Mouse (Mus musculus) heart, embryonic 11.5 days (tissue): ENCODE data around the gene Akap13. TPM values are rescaled to one million over a fixed set of nuclear protein-coding genes. Genes with fewer than 3 reads are reported as not detected.

Experiments used
- ATAC-seq: fragments of 200-750 bp; cut with Nextera tagmentation; replicated peaks from 2 replicates; pipeline ENCODE4 v1.8.0; 2017; ENCODE audit warnings: moderate library complexity; ENCODE audit not compliant: insufficient number of reproducible peaks, low FRiP score, low TSS enrichment
- H3K27ac ChIP-seq: fragments of 300-500 bp; sonication (generic); 2 replicates; pipeline ENCODE4 v1.5.1; 2014; ENCODE audit warnings: mild to moderate bottlenecking, low read depth, low read length
- H3K27me3 ChIP-seq: fragments of 300-500 bp; sonication (generic); 2 replicates; pipeline ENCODE4 v1.6.1; 2014; ENCODE audit warnings: mild to moderate bottlenecking, low read length, mixed read lengths; ENCODE audit not compliant: control insufficient read depth, insufficient read depth
- H3K36me3 ChIP-seq: fragments of 300-500 bp; sonication (generic); 2 replicates; pipeline ENCODE4 v1.6.1; 2014; ENCODE audit warnings: mild to moderate bottlenecking, low read length, moderate library complexity, mixed read lengths; ENCODE audit not compliant: control insufficient read depth, insufficient read depth
- H3K4me1 ChIP-seq: fragments of 300-500 bp; sonication (generic); 2 replicates; pipeline ENCODE4 v1.6.1; 2014; ENCODE audit warnings: low read length; ENCODE audit not compliant: control insufficient read depth, insufficient read depth
- H3K4me2 ChIP-seq: fragments of 300-500 bp; sonication (generic); 2 replicates; pipeline ENCODE4 v1.6.1; 2014; ENCODE audit warnings: mild to moderate bottlenecking, moderate library complexity
- H3K4me3 ChIP-seq: fragments of 300-500 bp; sonication (generic); 2 replicates; pipeline ENCODE4 v1.5.1; 2014; ENCODE audit warnings: low read depth, low read length
- H3K9ac ChIP-seq: fragments of 300-500 bp; sonication (generic); 2 replicates; pipeline ENCODE4 v1.6.1; 2014; ENCODE audit warnings: mild to moderate bottlenecking, low read depth, low read length, moderate library complexity
- H3K9me3 ChIP-seq: fragments of 300-500 bp; sonication (generic); replicated peaks from 2 replicates; pipeline ENCODE4 v1.6.1; 2016; ENCODE audit warnings: low read length; ENCODE audit not compliant: control insufficient read depth
- WGBS: fragments of 180-500 bp; shearing (Covaris S2); extraction: QIAGEN DNeasy Blood & Tissue Kit; methylation state at CpG from one replicate; pipeline ENCODE4 v1.1.7; 2014; ENCODE audit not compliant: insufficient replicate concordance; 5-methylcytosine and 5-hydroxymethylcytosine counted together
- polyA plus RNA-seq: library from polyadenylated mRNA; unstranded; fragments of >200 nt; fragmentation: Nextera tagmentation; extraction: Ambion mirVana; gene quantifications from 2 replicates; pipeline ENCODE4 v1.2.1, GENCODE M21; 2014

Gene Akap13
- polyA plus RNA-seq, 1 experiment from 2014 or later: 68.1 TPM

DNA sequence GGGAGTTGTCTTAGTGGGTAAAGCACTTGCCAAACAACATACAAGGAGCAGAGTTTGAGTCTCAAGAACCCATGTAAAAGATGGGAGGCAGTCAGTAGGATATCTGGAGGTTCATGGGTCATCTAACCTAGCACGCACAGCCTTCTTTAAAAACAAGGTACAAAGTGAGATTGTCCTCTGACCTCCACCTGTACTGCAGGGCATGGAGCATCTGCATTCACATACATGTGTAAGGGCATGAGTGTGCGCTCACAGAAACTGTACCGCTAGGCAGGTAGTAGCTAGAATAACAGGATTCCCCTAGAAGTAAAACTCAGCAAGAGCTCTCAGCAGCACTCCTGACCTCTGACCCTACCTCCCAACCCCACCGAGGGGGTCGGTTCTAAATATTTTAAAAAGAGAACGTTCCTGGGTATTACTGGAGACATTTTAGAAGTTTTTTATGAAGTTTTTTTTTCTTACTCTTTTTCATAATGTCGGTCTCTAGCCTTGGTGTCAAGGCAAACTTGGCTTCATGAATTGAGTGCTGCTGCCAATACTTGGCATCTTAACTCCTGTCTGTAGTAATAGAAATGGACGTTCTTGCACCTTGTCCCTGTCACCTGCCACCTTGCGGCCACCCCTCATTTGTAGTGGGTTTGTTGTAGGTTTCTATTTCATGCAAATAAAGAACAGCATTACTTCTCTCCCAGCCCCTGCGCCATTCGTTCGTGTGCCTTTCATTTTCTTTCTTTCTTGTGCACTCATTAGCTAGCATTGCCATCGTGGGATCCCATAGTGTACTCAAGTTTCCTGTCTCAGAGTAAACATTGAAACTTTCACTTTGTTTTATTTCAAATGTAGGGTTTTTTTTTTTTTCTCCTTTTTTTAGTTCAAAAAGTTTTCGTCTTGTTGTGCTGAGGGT lies 61.6 kb downstream of the Akap13 start:
- no peak overlapping the region for H3K9ac ChIP-seq
- 87% methylated on average over 14 of the region's 14 CpGs for WGBS
- H3K4me1 ChIP-seq: peaks cover 16% of the 10 kb centered on the region
- H3K9me3 ChIP-seq: no peaks in the 10 kb centered on the region
- H3K36me3 ChIP-seq: no peaks in the 10 kb centered on the region
- no peak overlapping the region for H3K27ac ChIP-seq
- H3K27me3 ChIP-seq: no peaks in the 10 kb centered on the region
- no peak overlapping the region for H3K4me2 ChIP-seq
- no peak overlapping the region for H3K4me3 ChIP-seq
- no peak for ATAC-seq

DNA sequence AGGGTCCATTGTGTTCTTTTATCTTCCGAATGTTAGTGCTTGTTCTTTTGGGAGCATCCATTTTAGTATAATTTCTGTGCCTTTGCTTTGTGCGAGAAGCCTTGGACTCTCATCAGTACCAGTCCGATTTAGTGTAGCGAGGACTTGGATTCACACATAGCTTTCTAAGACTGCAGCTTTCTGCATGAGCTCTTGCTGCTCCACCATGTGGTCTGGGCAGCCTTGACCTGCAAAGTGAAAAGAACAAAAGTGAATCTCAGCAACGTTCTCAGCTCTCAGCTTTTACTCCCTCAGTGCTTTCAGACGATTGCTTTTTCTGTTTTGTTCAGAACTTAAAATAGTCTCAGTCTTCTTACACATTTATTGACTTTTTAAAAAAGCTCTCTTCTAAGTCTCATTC lies 65.2 kb downstream of the Akap13 start:
- H3K9me3 ChIP-seq: no peaks in the 10 kb centered on the region
- 73% methylated on average over 6 of the region's 6 CpGs for WGBS
- 0 out of 2 replicates have a peak overlapping the region, but pooled peaks have one; percentile 15 for H3K27ac ChIP-seq
- H3K4me3 ChIP-seq: no peak overlapping the region
- no peaks in the 10 kb centered on the region for H3K36me3 ChIP-seq
- H3K4me1 ChIP-seq: peaks cover 27% of the 10 kb centered on the region
- H3K9ac ChIP-seq: no peak overlapping the region
- no peak for ATAC-seq
- no peak overlapping the region for H3K4me2 ChIP-seq
- H3K27me3 ChIP-seq: no peaks in the 10 kb centered on the region

DNA sequence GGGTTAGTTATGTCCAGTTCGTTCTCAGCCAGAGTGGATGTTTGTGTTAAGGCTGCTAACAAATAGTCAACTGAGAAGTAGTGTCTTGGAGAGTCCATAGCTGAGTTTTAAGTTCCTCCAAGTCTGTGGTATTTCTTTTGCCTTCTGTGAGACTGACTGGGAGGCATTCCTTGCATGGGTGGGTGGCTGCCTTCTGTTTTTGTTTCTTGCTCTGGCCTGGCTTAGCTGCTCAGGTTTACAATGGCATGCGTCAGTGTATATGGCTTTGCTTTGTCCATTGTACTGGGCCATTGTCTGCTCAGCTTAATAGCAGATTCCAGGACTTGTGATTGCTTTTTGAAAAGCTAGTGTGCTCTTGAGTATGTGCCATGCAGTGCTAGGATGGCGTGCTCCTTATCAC lies 65.9 kb downstream of the Akap13 start:
- 47% methylated on average over 3 of the region's 3 CpGs for WGBS
- no peaks in the 10 kb centered on the region for H3K36me3 ChIP-seq
- H3K4me1 ChIP-seq: peaks cover 33% of the 10 kb centered on the region
- no peak overlapping the region for H3K27ac ChIP-seq
- H3K9me3 ChIP-seq: no peaks in the 10 kb centered on the region
- peak overlapping the region; percentile 1; the same call in 1 of the 2 replicates for H3K9ac ChIP-seq
- no peak overlapping the region for H3K4me3 ChIP-seq
- ATAC-seq: no peak; the same call in 1 of the 2 replicates
- no peaks in the 10 kb centered on the region for H3K27me3 ChIP-seq
- no peak overlapping the region for H3K4me2 ChIP-seq

GRCm38 (mm10) chr7:75522226-75522625 lies 66.9 kb downstream of the Akap13 start:
- no peaks in the 10 kb centered on the region for H3K36me3 ChIP-seq
- H3K4me1 ChIP-seq: peaks cover 33% of the 10 kb centered on the region
- H3K4me3 ChIP-seq: no peak overlapping the region
- no peaks in the 10 kb centered on the region for H3K27me3 ChIP-seq
- no peak overlapping the region for H3K4me2 ChIP-seq
- ATAC-seq: no peak
- H3K9ac ChIP-seq: no peak overlapping the region
- H3K9me3 ChIP-seq: no peaks in the 10 kb centered on the region
- WGBS: 80% methylated on average over 3 of the region's 3 CpGs
- H3K27ac ChIP-seq: no peak overlapping the region

DNA sequence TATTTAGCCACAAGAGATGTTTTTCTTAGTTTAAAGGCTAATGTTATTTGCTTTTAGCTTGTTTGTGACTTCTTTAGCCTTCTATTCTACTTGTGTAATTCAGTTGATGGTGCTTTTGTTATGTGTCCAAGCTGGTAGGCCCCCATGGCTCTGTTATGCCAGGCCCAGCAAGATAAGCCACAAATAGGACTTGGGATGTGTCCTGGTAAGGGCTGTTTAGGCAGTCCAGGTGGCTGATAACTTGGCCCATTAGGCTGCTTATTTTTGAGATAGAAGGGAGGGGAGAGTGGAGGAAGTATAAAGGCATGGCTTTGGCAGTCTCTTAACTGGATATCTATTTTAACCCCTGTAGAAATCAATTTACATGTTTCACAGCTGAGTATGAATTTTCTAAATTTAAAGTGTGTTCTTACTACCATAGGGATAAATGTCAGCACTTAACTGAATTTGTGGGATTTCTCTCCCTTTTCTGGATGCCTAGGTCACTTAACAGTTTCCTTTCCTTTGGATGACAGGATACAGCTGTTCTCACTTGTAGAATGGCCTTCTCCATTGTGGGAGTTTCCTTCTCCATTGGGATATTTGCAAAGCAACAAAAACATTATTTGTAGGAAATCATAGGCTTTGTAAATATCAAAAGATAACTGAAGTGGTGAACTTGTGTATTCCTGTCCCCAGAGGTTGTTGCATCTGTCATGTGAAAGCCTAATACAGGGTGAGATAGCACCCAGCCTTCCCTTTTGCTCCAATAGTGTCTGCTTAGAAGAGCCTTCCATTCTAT lies 69.6 kb downstream of the Akap13 start:
- Histone ChIP-seq H3K9me3 (no peaks in the 10 kb centered on the region), H3K36me3 (no peaks in the 10 kb centered on the region), H3K4me2 (no peak overlapping the region), H3K27ac (no peak overlapping the region; the same call in 1 of the 2 replicates), H3K9ac (no peak overlapping the region), H3K4me3 (no peak overlapping the region), H3K27me3 (no peaks in the 10 kb centered on the region), H3K4me1 (peaks cover 29% of the 10 kb centered on the region)
- no peak for ATAC-seq

- Histone ChIP-seq H3K9me3 (no peaks in the 10 kb centered on the region), H3K4me2 (no peak overlapping the region), H3K4me1 (peaks cover 24% of the 10 kb centered on the region), H3K27me3 (no peaks in the 10 kb centered on the region), H3K4me3 (no peak overlapping the region), H3K27ac (no peak overlapping the region), H3K36me3 (no peaks in the 10 kb centered on the region), H3K9ac (no peak overlapping the region)
- 83% methylated on average over 4 of the region's 4 CpGs for WGBS
- no peak for ATAC-seq
Measured at GRCm38 (mm10) chr7:75525716-75526401, 70.5 kb downstream of the Akap13 start.

DNA sequence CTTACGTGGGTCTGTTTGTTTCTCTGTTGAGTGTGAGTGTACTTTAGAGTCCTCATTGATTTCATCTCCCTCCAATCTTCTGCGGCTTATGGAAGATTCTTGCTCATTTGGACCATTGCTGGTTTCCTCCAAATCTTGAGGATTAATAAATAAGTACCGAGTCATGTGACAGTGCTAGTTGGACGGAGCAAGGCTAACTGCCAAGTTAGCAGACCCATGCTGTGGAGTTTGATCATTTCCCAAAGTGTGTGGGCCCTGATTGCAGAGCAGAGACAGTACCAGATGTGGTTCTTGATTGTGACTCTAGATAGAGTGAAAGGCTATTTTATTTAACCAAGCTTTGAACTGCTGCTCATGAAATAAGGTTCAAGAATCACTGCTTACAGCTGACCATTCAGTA lies 73.4 kb downstream of the Akap13 start:
- no peaks in the 10 kb centered on the region for H3K9me3 ChIP-seq
- no peaks in the 10 kb centered on the region for H3K36me3 ChIP-seq
- 87% methylated on average over 4 of the region's 4 CpGs for WGBS
- H3K9ac ChIP-seq: no peak overlapping the region
- H3K4me3 ChIP-seq: no peak overlapping the region
- H3K4me2 ChIP-seq: no peak overlapping the region
- peaks cover 19% of the 10 kb centered on the region for H3K4me1 ChIP-seq
- H3K27me3 ChIP-seq: no peaks in the 10 kb centered on the region
- no peak for ATAC-seq
- H3K27ac ChIP-seq: no peak overlapping the region

DNA sequence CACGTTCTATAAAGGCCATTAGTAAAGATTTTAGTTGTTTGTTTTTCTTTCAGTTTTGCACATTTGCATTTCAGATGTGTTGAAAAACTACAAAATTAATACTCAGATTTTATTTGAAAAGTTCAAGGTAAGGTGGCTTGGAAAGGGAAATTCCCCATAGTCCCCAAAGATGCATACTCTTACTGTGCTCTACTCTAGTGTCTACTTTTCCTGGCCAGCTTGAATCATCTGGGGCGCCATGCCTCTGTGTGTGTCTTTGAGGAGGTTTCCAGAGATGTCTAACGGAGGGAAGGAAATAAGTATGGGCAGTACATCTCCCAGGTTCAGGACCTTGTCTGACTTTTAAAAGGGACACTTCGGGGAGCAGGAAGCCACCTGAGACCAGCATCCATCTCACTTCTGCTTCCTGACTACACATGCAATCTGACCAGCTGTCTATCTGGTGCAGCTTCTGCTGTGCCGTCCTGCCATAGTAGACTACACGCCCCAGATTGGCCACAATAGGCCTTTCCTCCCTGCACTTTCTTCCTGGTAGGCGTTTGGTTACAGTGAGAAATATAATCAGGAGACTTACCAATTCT lies 74.6 kb downstream of the Akap13 start:
- Histone ChIP-seq H3K27me3 (no peaks in the 10 kb centered on the region), H3K36me3 (no peaks in the 10 kb centered on the region), H3K27ac (no peak overlapping the region), H3K9ac (no peak overlapping the region), H3K4me1 (peaks cover 14% of the 10 kb centered on the region), H3K4me3 (no peak overlapping the region), H3K9me3 (no peaks in the 10 kb centered on the region), H3K4me2 (no peak overlapping the region)
- WGBS: 83% methylated on average over 7 of the region's 7 CpGs
- no peak for ATAC-seq
